Mouse (Mus musculus) small intestine, adult 2 months (tissue): Measurements from ENCODE around the gene Tubb4a.

Experiments used
- CTCF ChIP-seq: fragments of 200-500 bp; IDR thresholded peaks from 2 replicates; pipeline ENCODE4 v1.5.1; 2012; ENCODE audit warnings: low read depth, mild to moderate bottlenecking, control low read depth, inconsistent platforms, low read length, moderate library complexity, mixed read lengths; ENCODE audit not compliant: insufficient replicate concordance, insufficient read length; ENCODE audit errors: extremely low read depth
- POLR2A ChIP-seq: fragments of 200-500 bp; IDR thresholded peaks from 2 replicates; pipeline ENCODE4 v1.6.1; 2012; ENCODE audit warnings: low read depth, mild to moderate bottlenecking, control low read depth, inconsistent platforms, low read length, moderate library complexity

DNA sequence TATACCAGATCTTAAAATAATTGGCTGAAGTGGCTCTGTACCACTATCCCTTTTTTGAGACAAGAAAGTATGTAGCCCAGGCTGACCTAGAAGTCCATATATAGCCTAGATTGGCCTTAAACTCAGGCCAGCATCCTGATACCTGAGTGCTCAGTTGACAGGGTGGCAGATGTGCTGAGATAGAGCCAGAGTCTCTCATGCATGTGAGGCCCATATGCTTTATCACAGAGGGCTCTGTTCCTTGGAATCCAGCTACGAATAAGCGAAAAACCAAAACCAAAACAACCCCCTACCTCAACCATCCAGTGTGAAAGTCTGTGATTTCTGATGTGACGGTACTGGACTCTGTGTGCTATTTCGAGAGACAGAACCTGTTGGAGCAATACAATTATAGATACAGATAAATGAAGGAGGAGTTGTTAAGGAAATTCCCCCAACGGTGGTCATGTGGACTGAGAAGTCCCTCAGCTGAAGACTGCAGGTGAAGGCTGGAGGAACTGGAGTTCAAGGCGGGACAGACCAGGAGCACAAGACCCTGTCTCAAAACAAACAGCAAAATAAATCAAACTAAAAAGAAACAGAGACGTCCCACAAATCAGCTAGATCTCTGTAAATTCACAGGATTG lies 20.6 kb upstream of the Tubb4a start:
- TF ChIP-seq POLR2A (no peak), CTCF (no peak)
